Mouse (Mus musculus) activated CD4-positive, CD25-positive, alpha-beta regulatory T cell, adult 4 months (primary cell): ENCODE results near the gene Sirpa. TPM values are rescaled to one million over a fixed set of nuclear protein-coding genes. Genes with fewer than 3 reads are reported as not detected.
A peak's percentile ranks its signal among the peaks of the same experiment; 100 is the strongest.

Experiments used
- ATAC-seq: one replicate; pipeline ENCODE4 v1.8.0; 2017
- polyA plus RNA-seq, 2 experiments: library from polyadenylated mRNA; unstranded; fragments of 100-300 nt; shearing (Covaris generic); gene quantifications; one replicate each; pipeline ENCODE4 v1.2.1; 2017

Sirpa gene
- polyA plus RNA-seq, 2 experiments from 2014 or later, result 0.16 TPM; not detected in 1

- ATAC-seq, result no peak
Observed at GRCm38 (mm10) chr2:129652616-129653015, 60.0 kb downstream of the Sirpa start.

- ATAC-seq, result no peak
Observed at GRCm38 (mm10) chr2:129653632-129654031, 61.0 kb downstream of the Sirpa start.

- ATAC-seq, result no peak
Observed at GRCm38 (mm10) chr2:129654233-129654950, 61.8 kb downstream of the Sirpa start.

DNA sequence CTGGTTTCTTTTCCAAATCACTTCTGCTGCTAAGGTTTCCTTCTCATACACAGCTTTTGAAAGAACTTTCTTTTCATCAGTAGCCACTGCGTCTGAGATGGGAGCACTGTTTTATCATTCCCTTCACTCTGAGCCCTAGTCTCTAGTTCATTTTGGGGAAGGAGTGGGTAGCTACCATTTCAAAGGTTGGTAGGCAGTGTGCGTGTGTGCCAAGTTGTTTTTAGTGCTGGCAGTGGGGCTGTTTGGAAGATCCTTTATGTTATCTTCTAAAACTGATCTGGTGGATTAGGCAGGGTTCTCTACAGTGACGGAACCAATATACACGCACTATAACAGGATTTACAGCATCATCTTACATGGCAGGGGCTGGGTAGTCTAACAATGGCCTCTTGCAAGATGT lies 62.4 kb downstream of the Sirpa start:
- ATAC-seq, result no peak

DNA sequence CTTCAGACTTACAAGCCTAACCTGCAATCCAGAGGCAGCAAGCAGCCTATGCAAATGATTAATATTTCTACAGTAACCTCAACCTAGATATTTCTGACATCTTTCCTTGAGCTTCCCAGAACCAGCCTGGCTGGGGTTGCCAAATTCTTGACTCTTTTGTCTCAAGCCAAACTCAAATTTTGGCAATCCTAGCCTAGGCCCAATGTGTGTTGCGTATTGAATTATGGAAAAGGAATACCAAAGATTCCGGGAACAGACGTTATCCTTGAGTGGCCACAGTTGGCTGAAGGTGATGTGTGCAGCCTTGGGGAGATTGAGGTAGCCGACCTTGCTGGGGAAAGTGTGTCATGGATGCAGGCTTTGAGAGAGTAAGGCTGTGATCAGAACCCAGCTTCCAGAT lies 66.2 kb downstream of the Sirpa start:
- ATAC-seq, result no peak

- no peak for ATAC-seq
Observed at GRCm38 (mm10) chr2:129660020-129660419, 67.4 kb downstream of the Sirpa start.

- no peak for ATAC-seq
Observed at GRCm38 (mm10) chr2:129662484-129662883, 69.8 kb downstream of the Sirpa start.

GRCm38 (mm10) chr2:129671911-129672310 lies 79.3 kb downstream of the Sirpa start:
- no peak for ATAC-seq

GRCm38 (mm10) chr2:129674935-129675634 lies 82.5 kb downstream of the Sirpa start:
- peak; percentile 71 for ATAC-seq

DNA sequence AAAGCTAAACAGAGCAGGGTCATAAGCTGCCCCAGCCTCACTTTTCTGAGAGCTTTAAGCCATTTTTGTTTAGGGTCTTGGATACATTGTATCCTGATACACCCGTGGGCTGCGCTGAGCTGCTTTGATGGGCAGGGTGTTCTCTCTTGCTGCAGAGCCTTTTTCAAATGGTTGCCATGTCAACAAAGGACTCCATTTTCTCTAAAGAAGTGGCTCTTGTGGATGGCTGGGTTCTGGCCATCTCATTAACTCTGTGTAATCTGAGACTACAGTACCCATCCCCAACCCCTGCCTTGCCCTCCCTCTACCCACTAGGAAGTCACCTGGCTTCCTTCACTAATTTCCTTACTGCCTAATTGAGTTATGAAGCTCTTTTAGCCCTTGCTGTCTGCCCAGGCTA lies 85.0 kb downstream of the Sirpa start:
- no peak for ATAC-seq

DNA sequence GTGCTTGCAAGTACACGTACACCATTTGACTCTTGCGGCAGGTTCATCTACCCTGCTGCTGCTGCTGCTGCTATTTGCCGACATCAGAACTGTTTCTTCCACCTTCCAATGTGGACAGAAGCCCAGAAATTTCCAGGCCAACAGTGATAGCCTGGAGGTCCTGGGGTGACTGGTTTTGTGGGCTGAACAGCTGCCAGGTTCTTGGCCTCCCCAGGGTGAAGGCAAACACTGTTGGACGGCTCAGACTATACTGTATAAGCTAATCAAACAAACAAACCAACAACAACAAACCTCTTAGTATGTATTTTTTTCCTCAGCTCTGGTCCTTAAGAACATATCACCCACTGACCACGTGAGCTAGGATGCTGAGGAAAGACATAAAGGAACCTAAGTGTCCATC lies 86.4 kb downstream of the Sirpa start:
- no peak for ATAC-seq

DNA sequence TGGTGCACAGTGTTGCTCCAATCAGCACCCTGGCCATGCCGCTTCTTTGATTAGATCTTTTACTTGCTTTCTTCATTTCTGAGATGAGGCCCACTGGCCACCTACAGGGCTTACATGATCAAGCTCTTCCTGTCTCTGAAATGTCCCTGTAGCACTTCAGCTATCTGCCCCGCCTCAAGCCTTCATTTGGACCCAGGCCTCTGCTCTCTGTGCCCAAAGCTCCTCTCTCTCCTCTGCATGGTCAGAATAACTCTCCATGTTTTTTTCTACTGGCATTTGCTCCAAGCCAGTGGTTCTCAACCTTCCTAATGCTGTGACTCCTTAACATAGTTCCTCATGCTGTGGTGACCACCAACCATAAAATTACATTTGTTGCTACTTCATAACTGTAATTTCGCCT lies 87.6 kb downstream of the Sirpa start:
- no peak for ATAC-seq

Other genes starting within 250 kb of the Sirpa start
- gene Il1b, start 221.7 kb upstream of the Sirpa start, polyA plus RNA-seq, result not detected
- gene F830045P16Rik, start 56.2 kb upstream of the Sirpa start, polyA plus RNA-seq, result not detected
- not detected for gene Pdyn, start 107.0 kb downstream of the Sirpa start, polyA plus RNA-seq
- gene Stk35, start 207.7 kb downstream of the Sirpa start, polyA plus RNA-seq, result 1 to 10 TPM; 1.1 to 1.3 TPM